Mouse (Mus musculus) MEL (cell line): ENCODE results near the gene Rbm33. TPM values are rescaled to one million over a fixed set of nuclear protein-coding genes. Genes with fewer than 3 reads are reported as not detected.

ENCODE experiments used
- DNase-seq: peaks from one replicate; pipeline ENCODE4 v3.0.0; 2011; ENCODE audit warnings: low read depth, low spot score
- H3K27ac ChIP-seq: 2 replicates; pipeline ENCODE4 v1.5.1; 2012; ENCODE audit warnings: low read depth, mild to moderate bottlenecking, control low read depth, low read length, moderate library complexity; ENCODE audit not compliant: control insufficient read depth
- H3K27me3 ChIP-seq, 2 experiments: fragments of 150-350 bp in 1 of 2; sonication (generic) in 1 of 2; 2 replicates each; pipeline ENCODE4 v1.6.1; 2012; ENCODE audit warnings: low read length in 2 of 2, mild to moderate bottlenecking in 2 of 2, improper control_type of control experiment in 1 of 2, moderate library complexity in 1 of 2; ENCODE audit not compliant: insufficient read depth in 2 of 2, control insufficient read depth in 1 of 2
- H3K36me3 ChIP-seq, 2 experiments: 2 replicates each; pipeline ENCODE4 v1.6.1; 2012 to 2014; ENCODE audit warnings: low read length in 2 of 2, improper control_type of control experiment in 1 of 2, inconsistent platforms in 1 of 2, mild to moderate bottlenecking in 1 of 2; ENCODE audit not compliant: insufficient read depth in 2 of 2, control insufficient read depth in 1 of 2
- H3K4me1 ChIP-seq, 2 experiments: fragments of 150-350 bp in 1 of 2; sonication (generic) in 1 of 2; 2 replicates each; pipeline ENCODE4 v1.6.1; 2012; ENCODE audit warnings: low read length in 2 of 2, improper control_type of control experiment in 1 of 2, mild to moderate bottlenecking in 1 of 2; ENCODE audit not compliant: insufficient read depth in 2 of 2, control insufficient read depth in 1 of 2
- H3K4me3 ChIP-seq, 2 experiments: fragments of 150-350 bp in 1 of 2; sonication (generic) in 1 of 2; 2 replicates each; pipeline ENCODE4 v1.5.1; 2012; ENCODE audit warnings: low read depth in 2 of 2, low read length in 2 of 2, mild to moderate bottlenecking in 2 of 2, moderate library complexity in 2 of 2, control low read depth in 1 of 2, improper control_type of control experiment in 1 of 2; ENCODE audit not compliant: control insufficient read depth in 1 of 2, insufficient read depth in 1 of 2
- H3K79me2 ChIP-seq: 2 replicates; pipeline ENCODE4 v1.6.1; 2012; ENCODE audit warnings: mild to moderate bottlenecking, low read length, moderate library complexity; ENCODE audit not compliant: control insufficient read depth, poor library complexity, insufficient read depth
- H3K9ac ChIP-seq: 2 replicates; pipeline ENCODE4 v1.6.1; 2012; ENCODE audit warnings: low read depth, mild to moderate bottlenecking, control low read depth, low read length, moderate library complexity; ENCODE audit not compliant: control insufficient read depth, poor library complexity, severe bottlenecking
- H3K9me3 ChIP-seq: fragments of 150-350 bp; sonication (generic); replicated peaks from 2 replicates; pipeline ENCODE4 v1.6.1; 2012; ENCODE audit warnings: mild to moderate bottlenecking, low read length, improper control_type of control experiment, moderate library complexity; ENCODE audit not compliant: insufficient read depth
- CHD2 ChIP-seq: IDR thresholded peaks from 2 replicates; pipeline ENCODE4 v1.6.1; 2011; ENCODE audit warnings: low read length, improper control_type of control experiment
- CTCF ChIP-seq, 3 experiments: IDR thresholded peaks in 2 of 3; conservative IDR thresholded peaks in 1 of 3; 2 replicates each; pipeline ENCODE4 v1.5.1; 2011 to 2012; ENCODE audit warnings: low read length in 3 of 3, low read depth in 2 of 3, mild to moderate bottlenecking in 2 of 3, improper control_type of control experiment in 1 of 3, inconsistent platforms in 1 of 3, mixed read lengths in 1 of 3, moderate library complexity in 1 of 3; ENCODE audit not compliant: control insufficient read depth in 1 of 3, insufficient read depth in 1 of 3, poor library complexity in 1 of 3, severe bottlenecking in 1 of 3
- ELF1 ChIP-seq: IDR thresholded peaks from 2 replicates; pipeline ENCODE4 v1.6.1; 2014; ENCODE audit warnings: low read depth, mild to moderate bottlenecking, inconsistent platforms, low read length, improper control_type of control experiment, moderate library complexity
- EP300 ChIP-seq, 2 experiments: IDR thresholded peaks; 2 replicates each; pipeline ENCODE4 v1.6.1; 2011; ENCODE audit warnings: improper control_type of control experiment in 2 of 2, low read length in 2 of 2, low read depth in 1 of 2, mild to moderate bottlenecking in 1 of 2
- GABPA ChIP-seq: IDR thresholded peaks from 2 replicates; pipeline ENCODE4 v1.6.1; 2012; ENCODE audit warnings: low read depth, mild to moderate bottlenecking, inconsistent platforms, low read length, improper control_type of control experiment, moderate library complexity
- HCFC1 ChIP-seq: IDR thresholded peaks from 2 replicates; pipeline ENCODE4 v1.6.1; 2012; ENCODE audit warnings: low read depth, mild to moderate bottlenecking, inconsistent platforms, low read length, improper control_type of control experiment, moderate library complexity
- JUND ChIP-seq: IDR thresholded peaks from 2 replicates; pipeline ENCODE4 v1.6.1; 2011; ENCODE audit warnings: low read depth, mild to moderate bottlenecking, improper control_type of control experiment, low read length
- KAT2A ChIP-seq: conservative IDR thresholded peaks from 2 replicates; pipeline ENCODE4 v1.6.1; 2012; ENCODE audit warnings: low read depth, low read length, improper control_type of control experiment, inconsistent platforms
- MAFK ChIP-seq: IDR thresholded peaks from 2 replicates; pipeline ENCODE4 v1.6.1; 2011; ENCODE audit warnings: low read depth, mild to moderate bottlenecking, low read length, improper control_type of control experiment, borderline replicate concordance
- MAX ChIP-seq: IDR thresholded peaks from 2 replicates; pipeline ENCODE4 v1.6.1; 2011; ENCODE audit warnings: low read length, improper control_type of control experiment
- MAZ ChIP-seq: IDR thresholded peaks from 2 replicates; pipeline ENCODE4 v1.6.1; 2012; ENCODE audit warnings: low read depth, mild to moderate bottlenecking, inconsistent platforms, low read length, improper control_type of control experiment
- MXI1 ChIP-seq: IDR thresholded peaks from 2 replicates; pipeline ENCODE4 v1.6.1; 2011; ENCODE audit warnings: mild to moderate bottlenecking, low read depth, low read length, improper control_type of control experiment
- MYB ChIP-seq: IDR thresholded peaks from 2 replicates; pipeline ENCODE4 v1.6.1; 2011; ENCODE audit warnings: mild to moderate bottlenecking, low read depth, low read length, improper control_type of control experiment
- MYC ChIP-seq: IDR thresholded peaks from 2 replicates; pipeline ENCODE4 v1.6.1; 2011; ENCODE audit warnings: low read depth, mild to moderate bottlenecking, low read length, improper control_type of control experiment, moderate library complexity
- NELFE ChIP-seq: IDR thresholded peaks from 2 replicates; pipeline ENCODE4 v1.6.1; 2011; ENCODE audit warnings: low read depth, low read length, improper control_type of control experiment
- NRF1 ChIP-seq: IDR thresholded peaks from 2 replicates; pipeline ENCODE4 v1.6.1; 2014; ENCODE audit warnings: low read depth, mild to moderate bottlenecking, inconsistent platforms, low read length, improper control_type of control experiment, moderate library complexity; ENCODE audit not compliant: poor library complexity, insufficient read depth, severe bottlenecking
- POLR2A ChIP-seq, 2 experiments: IDR thresholded peaks; 2 replicates each; pipeline ENCODE4 v1.6.1; 2011 to 2012; ENCODE audit warnings: low read length in 2 of 2, mild to moderate bottlenecking in 2 of 2, control low read depth in 1 of 2, improper control_type of control experiment in 1 of 2, low read depth in 1 of 2, moderate library complexity in 1 of 2; ENCODE audit not compliant: control insufficient read depth in 1 of 2, insufficient read depth in 1 of 2, poor library complexity in 1 of 2
- POLR2AphosphoS5 ChIP-seq: IDR thresholded peaks from 2 replicates; pipeline ENCODE4 v1.6.1; 2012; ENCODE audit warnings: low read depth, borderline replicate concordance, mild to moderate bottlenecking, inconsistent platforms, low read length, moderate library complexity, mixed read lengths
- RCOR1 ChIP-seq: IDR thresholded peaks from 2 replicates; pipeline ENCODE4 v1.6.1; 2012; ENCODE audit warnings: low read depth, mild to moderate bottlenecking, inconsistent platforms, low read length, improper control_type of control experiment
- SIN3A ChIP-seq: IDR thresholded peaks from 2 replicates; pipeline ENCODE4 v1.6.1; 2012; ENCODE audit warnings: low read length, improper control_type of control experiment, inconsistent platforms
- TBP ChIP-seq: IDR thresholded peaks from 2 replicates; pipeline ENCODE4 v1.8.0; 2011; ENCODE audit warnings: low read depth, low read length, improper control_type of control experiment
- TCF12 ChIP-seq: IDR thresholded peaks from 2 replicates; pipeline ENCODE4 v1.6.1; 2014; ENCODE audit warnings: low read depth, mild to moderate bottlenecking, inconsistent platforms, low read length, improper control_type of control experiment, moderate library complexity
- USF1 ChIP-seq: IDR thresholded peaks from 2 replicates; pipeline ENCODE4 v1.6.1; 2014; ENCODE audit warnings: low read depth, mild to moderate bottlenecking, inconsistent platforms, low read length, improper control_type of control experiment, moderate library complexity
- USF2 ChIP-seq, 2 experiments: IDR thresholded peaks; 2 replicates each; pipeline ENCODE4 v1.6.1; 2011 to 2012; ENCODE audit warnings: improper control_type of control experiment in 2 of 2, low read length in 2 of 2, borderline replicate concordance in 1 of 2, inconsistent platforms in 1 of 2, low read depth in 1 of 2, mild to moderate bottlenecking in 1 of 2; ENCODE audit not compliant: insufficient read depth in 1 of 2
- ZC3H11A ChIP-seq: IDR thresholded peaks from 2 replicates; pipeline ENCODE4 v1.6.1; 2012; ENCODE audit warnings: low read depth, mild to moderate bottlenecking, inconsistent platforms, low read length, improper control_type of control experiment
- ZMIZ1 ChIP-seq: IDR thresholded peaks from 2 replicates; pipeline ENCODE4 v1.6.1; 2012; ENCODE audit warnings: low read depth, mild to moderate bottlenecking, inconsistent platforms, low read length, improper control_type of control experiment, moderate library complexity
- polyA plus RNA-seq, 2 experiments: library from polyadenylated mRNA; stranded (reverse) in 1 of 2; unstranded in 1 of 2; fragments of >175 nt in 1 of 2; fragments of >200 nt in 1 of 2; gene quantifications; 2 replicates each; pipeline versions ENCODE4 v1.2.1 to v1.2.4; 2012; ENCODE audit warnings: low replicate concordance in 2 of 2, low read depth in 1 of 2; ENCODE audit not compliant: insufficient read length in 2 of 2, insufficient read depth in 1 of 2, missing spikeins in 1 of 2
- total RNA-seq: library from RNA; depleted of rRNA; stranded (reverse); fragments of 300-350 nt; gene quantifications from 2 replicates; pipeline ENCODE4 v1.2.3, GENCODE M21; 2012

Rbm33 gene
- total and polyA plus RNA-seq, 3 experiments: 14.6 to 60.3 TPM; not detected in 1

- peak; percentile 31; the same call in 1 of the 2 replicates for TF ChIP-seq TCF12
- no peak for TF ChIP-seq MYC
- TF ChIP-seq NRF1: no peak
Observed at GRCm38 (mm10) chr5:28372172-28372664, 55.3 kb downstream of the Rbm33 start (continued).

- Histone ChIP-seq H3K36me3 (peaks cover 0 to 49% of the 10 kb centered on the region in 2 experiments; a peak in 2 of 4 replicates), H3K79me2 (no peaks in the 10 kb centered on the region), H3K27ac (no peak overlapping the region), H3K9me3 (no peaks in the 10 kb centered on the region), H3K4me3 (no peak overlapping the region), H3K27me3 (no peaks in the 10 kb centered on the region), H3K4me1 (no peaks in the 10 kb centered on the region), H3K9ac (no peak overlapping the region)
- DNase-seq: no peak
- TF ChIP-seq ELF1 (no peak), POLR2A (IDR thresholded peaks at IDR 0.05; ENCODE audit: control insufficient read depth in 1 of 2, insufficient read depth in 1 of 2, low read depth in 1 of 2, low read length in 2 of 2, poor library complexity in 1 of 2) (no peak), MYC (no peak), EP300 (IDR thresholded peaks at IDR 0.05; ENCODE audit: low read depth in 1 of 2, low read length in 2 of 2) (no peak), MXI1 (no peak), TCF12 (no peak), POLR2AphosphoS5 (no peak), ZC3H11A (no peak), GABPA (no peak), HCFC1 (no peak), NELFE (no peak), KAT2A (no peak), CHD2 (no peak), ZMIZ1 (no peak), JUND (no peak)
Observed at GRCm38 (mm10) chr5:28373498-28374427, 56.8 kb downstream of the Rbm33 start.

GRCm38 (mm10) chr5:28377299-28377698 is 60.4 kb downstream of the Rbm33 start:
- Histone ChIP-seq H3K4me3 (no peak overlapping the region), H3K4me1 (no peaks in the 10 kb centered on the region), H3K9me3 (no peaks in the 10 kb centered on the region), H3K9ac (no peak overlapping the region), H3K27ac (no peak overlapping the region), H3K36me3 (peaks cover 0 to 43% of the 10 kb centered on the region in 2 experiments; a peak in 2 of 4 replicates), H3K79me2 (no peaks in the 10 kb centered on the region), H3K27me3 (no peaks in the 10 kb centered on the region; a peak in 1 of 4 replicates)
- TF ChIP-seq NRF1 (no peak), MAFK (no peak), MAZ (no peak), POLR2A (IDR thresholded peaks at IDR 0.05; ENCODE audit: control insufficient read depth in 1 of 2, insufficient read depth in 1 of 2, low read depth in 1 of 2, low read length in 2 of 2, poor library complexity in 1 of 2) (no peak), CTCF (IDR thresholded peaks at IDR 0.05 in 2 of 3, conservative IDR thresholded peaks at IDR 0.05 in 1 of 3; ENCODE audit: control insufficient read depth in 1 of 3, insufficient read depth in 1 of 3, low read depth in 2 of 3, low read length in 3 of 3, poor library complexity in 1 of 3, severe bottlenecking in 1 of 3) (no peak), USF2 (IDR thresholded peaks at IDR 0.05; ENCODE audit: borderline replicate concordance in 1 of 2, insufficient read depth in 1 of 2, low read depth in 1 of 2, low read length in 2 of 2) (no peak), MAX (no peak), POLR2AphosphoS5 (no peak), MXI1 (no peak), HCFC1 (no peak), ZMIZ1 (no peak), ZC3H11A (no peak), USF1 (no peak), NELFE (no peak), RCOR1 (no peak), MYB (no peak), SIN3A (no peak), TCF12 (no peak), TBP (no peak)
- no peak for DNase-seq
